Mouse (Mus musculus) embryonic facial prominence, embryonic 14.5 days (tissue): ENCODE measurements around the gene Rfxank. TPM values are rescaled to one million over a fixed set of nuclear protein-coding genes. Genes with fewer than 3 reads are reported as not detected.
A peak's percentile ranks its signal among the peaks of the same experiment; 100 is the strongest.

Experiments
- ATAC-seq: fragments of 200-750 bp; cut with Nextera tagmentation; 2 replicates; pipeline ENCODE4 v1.8.0; 2017; ENCODE audit warnings: low read depth, moderate number of reproducible peaks, moderate TSS enrichment
- DNase-seq: peaks from one replicate; pipeline ENCODE4 v3.0.0-alpha.2; 2015; ENCODE audit warnings: low spot score
- H3K27ac ChIP-seq: fragments of 300-500 bp; sonication (generic); replicated peaks from 2 replicates; pipeline ENCODE4 v1.5.1; 2014; ENCODE audit warnings: low read depth, mild to moderate bottlenecking, low read length, moderate library complexity
- H3K27me3 ChIP-seq: fragments of 300-500 bp; sonication (generic); replicated peaks from 2 replicates; pipeline ENCODE4 v1.6.1; 2014; ENCODE audit warnings: low read length; ENCODE audit not compliant: control insufficient read depth, insufficient read depth
- H3K36me3 ChIP-seq: fragments of 300-500 bp; sonication (generic); 2 replicates; pipeline ENCODE4 v1.6.1; 2014; ENCODE audit warnings: low read length, mixed read lengths; ENCODE audit not compliant: control insufficient read depth, insufficient read depth
- H3K4me1 ChIP-seq: fragments of 300-500 bp; sonication (generic); 2 replicates; pipeline ENCODE4 v1.6.1; 2014; ENCODE audit warnings: antibody characterized with exemption, low read length; ENCODE audit not compliant: control insufficient read depth, insufficient read depth
- H3K4me2 ChIP-seq: fragments of 300-500 bp; sonication (generic); 2 replicates; pipeline ENCODE4 v1.6.1; 2014; ENCODE audit warnings: low read depth, mild to moderate bottlenecking, low read length, moderate library complexity, mixed read lengths
- H3K4me3 ChIP-seq: fragments of 300-500 bp; sonication (generic); 2 replicates; pipeline ENCODE4 v1.5.1; 2014; ENCODE audit warnings: low read depth, mild to moderate bottlenecking, low read length
- H3K9ac ChIP-seq: fragments of 300-500 bp; sonication (generic); 2 replicates; pipeline ENCODE4 v1.6.1; 2014; ENCODE audit warnings: low read depth, mild to moderate bottlenecking, low read length, moderate library complexity, mixed read lengths
- H3K9me3 ChIP-seq: fragments of 300-500 bp; sonication (generic); 2 replicates; pipeline ENCODE4 v1.6.1; 2016; ENCODE audit warnings: low read length; ENCODE audit not compliant: control insufficient read depth
- WGBS: fragments of 180-500 bp; shearing (Covaris S2); extraction: QIAGEN DNeasy Blood & Tissue Kit; methylation state at CpG from one replicate; pipeline ENCODE4 v1.1.7; 2014; 5-methylcytosine and 5-hydroxymethylcytosine counted together
- polyA plus RNA-seq: library from polyadenylated mRNA; unstranded; fragments of >200 nt; fragmentation: Nextera tagmentation; extraction: Ambion mirVana; gene quantifications from 2 replicates; pipeline ENCODE4 v1.2.1, GENCODE M21; 2014

Gene Rfxank
- polyA plus RNA-seq, 1 experiment from 2014 or later: 13.0 TPM

- no peak for ATAC-seq
- H3K4me1 ChIP-seq: 0 out of 2 replicates have a peak, but pooled peaks cover 4% of the 10 kb centered on the region
- H3K4me3 ChIP-seq: no peak overlapping the region
- no peak for DNase-seq
- no peak overlapping the region for H3K9ac ChIP-seq
- H3K4me2 ChIP-seq: no peak overlapping the region
- H3K27me3 ChIP-seq: peaks cover 57% of the 10 kb centered on the region
- no peaks in the 10 kb centered on the region for H3K9me3 ChIP-seq
- 74% methylated on average over 2 of the region's 2 CpGs for WGBS
- no peak overlapping the region for H3K27ac ChIP-seq
- no peaks in the 10 kb centered on the region for H3K36me3 ChIP-seq
Observed at GRCm38 (mm10) chr8:70110451-70110850, 28.5 kb downstream of the Rfxank start.

- DNase-seq: no peak
- Histone ChIP-seq H3K4me2 (no peak overlapping the region), H3K4me3 (no peak overlapping the region), H3K27ac (no peak overlapping the region), H3K36me3 (no peaks in the 10 kb centered on the region), H3K9ac (no peak overlapping the region), H3K4me1 (no peaks in the 10 kb centered on the region), H3K27me3 (peaks cover 2% of the 10 kb centered on the region; the same call in 1 of the 2 replicates), H3K9me3 (no peaks in the 10 kb centered on the region)
- WGBS: 77% methylated on average over 7 of the region's 7 CpGs
- ATAC-seq: no peak
Observed at GRCm38 (mm10) chr8:70104922-70105321, 34.0 kb downstream of the Rfxank start.

- Histone ChIP-seq H3K4me2 (no peak overlapping the region), H3K4me3 (no peak overlapping the region), H3K27me3 (no peaks in the 10 kb centered on the region), H3K4me1 (no peaks in the 10 kb centered on the region), H3K27ac (no peak overlapping the region), H3K9me3 (no peaks in the 10 kb centered on the region), H3K9ac (no peak overlapping the region), H3K36me3 (no peaks in the 10 kb centered on the region)
- peak; percentile 36 for DNase-seq
- WGBS: 16% methylated on average over 6 of the region's 6 CpGs
- peak; percentile 45; the same call in 1 of the 2 replicates for ATAC-seq
Observed at GRCm38 (mm10) chr8:70104506-70104905, 34.4 kb downstream of the Rfxank start.

- ATAC-seq: no peak
- H3K4me2 ChIP-seq: no peak overlapping the region
- H3K36me3 ChIP-seq: no peaks in the 10 kb centered on the region
- no peaks in the 10 kb centered on the region for H3K4me1 ChIP-seq
- no peak for DNase-seq
- WGBS: 79% methylated on average over 8 of the region's 8 CpGs
- H3K9ac ChIP-seq: no peak overlapping the region
- H3K27me3 ChIP-seq: no peaks in the 10 kb centered on the region
- no peak overlapping the region for H3K27ac ChIP-seq
- no peaks in the 10 kb centered on the region for H3K9me3 ChIP-seq
- no peak overlapping the region for H3K4me3 ChIP-seq
Observed at GRCm38 (mm10) chr8:70100241-70100640, 38.7 kb downstream of the Rfxank start.

GRCm38 (mm10) chr8:70099276-70099675 lies 39.7 kb downstream of the Rfxank start:
- H3K4me1 ChIP-seq: no peaks in the 10 kb centered on the region
- no peak overlapping the region for H3K4me2 ChIP-seq
- no peak overlapping the region for H3K9ac ChIP-seq
- DNase-seq (no peak), ATAC-seq (no peak)
- H3K27me3 ChIP-seq: 0 out of 2 replicates have a peak, but pooled peaks cover 2% of the 10 kb centered on the region
- WGBS: 70% methylated on average over 8 of the region's 8 CpGs
- no peak overlapping the region for H3K27ac ChIP-seq
- no peaks in the 10 kb centered on the region for H3K36me3 ChIP-seq
- H3K4me3 ChIP-seq: no peak overlapping the region
- H3K9me3 ChIP-seq: no peaks in the 10 kb centered on the region

- Histone ChIP-seq H3K4me3 (no peak overlapping the region), H3K27me3 (peaks cover 42% of the 10 kb centered on the region), H3K4me2 (no peak overlapping the region), H3K4me1 (no peaks in the 10 kb centered on the region), H3K9me3 (no peaks in the 10 kb centered on the region), H3K27ac (no peak overlapping the region), H3K36me3 (no peaks in the 10 kb centered on the region), H3K9ac (no peak overlapping the region)
- 50% methylated on average over 8 of the region's 8 CpGs for WGBS
- no peak for DNase-seq
- no peak for ATAC-seq
Observed at GRCm38 (mm10) chr8:70092786-70093185, 46.2 kb downstream of the Rfxank start.

- Histone ChIP-seq H3K36me3 (no peaks in the 10 kb centered on the region), H3K9ac (no peak overlapping the region), H3K4me3 (no peak overlapping the region), H3K4me2 (no peak overlapping the region), H3K4me1 (peaks cover 3% of the 10 kb centered on the region; the same call in 1 of the 2 replicates), H3K27ac (no peak overlapping the region), H3K27me3 (peaks cover 76% of the 10 kb centered on the region), H3K9me3 (no peaks in the 10 kb centered on the region)
- 60% methylated on average over 7 of the region's 9 CpGs for WGBS
- ATAC-seq (no peak), DNase-seq (no peak)
Observed at GRCm38 (mm10) chr8:70089296-70089960, 49.5 kb downstream of the Rfxank start.

- DNase-seq (peak; percentile 59), ATAC-seq (peak; percentile 74; the same call in 1 of the 2 replicates)
- H3K4me2 ChIP-seq: peak overlapping the region; percentile 74
- WGBS: 5% methylated on average over 38 of the region's 56 CpGs
- peaks cover 10% of the 10 kb centered on the region; the same call in 1 of the 2 replicates for H3K4me1 ChIP-seq
- peak overlapping the region; percentile 43 for H3K4me3 ChIP-seq
- H3K36me3 ChIP-seq: no peaks in the 10 kb centered on the region
- H3K27me3 ChIP-seq: peaks cover 86% of the 10 kb centered on the region
- no peaks in the 10 kb centered on the region for H3K9me3 ChIP-seq
- no peak overlapping the region for H3K27ac ChIP-seq
- H3K9ac ChIP-seq: peak overlapping the region; percentile 58
Observed at GRCm38 (mm10) chr8:70087836-70088650, 50.9 kb downstream of the Rfxank start.
